Mouse (Mus musculus) CH12.LX (cell line): ENCODE data around the gene Lonp2. TPM values are rescaled to one million over a fixed set of nuclear protein-coding genes. Genes with fewer than 3 reads are reported as not detected.

ENCODE experiments used
- DNase-seq: peaks from one replicate; pipeline ENCODE4 v3.0.0-alpha.2; 2013; ENCODE audit errors: extremely low read depth
- H3K27ac ChIP-seq: 2 replicates; pipeline ENCODE4 v1.5.1; 2012; ENCODE audit warnings: low read depth, mild to moderate bottlenecking, control low read depth, moderate library complexity; ENCODE audit not compliant: insufficient read depth
- H3K27me3 ChIP-seq: replicated peaks from 2 replicates; pipeline ENCODE3; 2012; ENCODE audit warnings: inconsistent platforms
- H3K36me3 ChIP-seq, 2 experiments: replicated peaks in 1 of 2; 2 replicates each; pipeline versions ENCODE3 to v1.6.1; 2012; ENCODE audit warnings: inconsistent platforms in 1 of 2, low read length in 1 of 2, mild to moderate bottlenecking in 1 of 2, mixed read lengths in 1 of 2, moderate library complexity in 1 of 2; ENCODE audit not compliant: control insufficient read depth in 1 of 2, insufficient read depth in 1 of 2
- H3K4me1 ChIP-seq, 2 experiments: 2 replicates each; pipeline ENCODE4 v1.6.1; 2012; ENCODE audit warnings: inconsistent platforms in 1 of 2, moderate library complexity in 1 of 2; ENCODE audit not compliant: insufficient read depth in 2 of 2, control insufficient read depth in 1 of 2
- H3K4me2 ChIP-seq: 2 replicates; pipeline ENCODE4 v1.6.1; 2012; ENCODE audit warnings: low read depth, mild to moderate bottlenecking, control low read depth; ENCODE audit not compliant: poor library complexity, insufficient read depth, severe bottlenecking
- H3K4me3 ChIP-seq, 3 experiments: fragments of 150-350 bp in 1 of 3; sonication (generic) in 1 of 3; replicated peaks in 1 of 3; 2 replicates each; pipeline versions ENCODE3 to v1.5.1; 2011 to 2012; ENCODE audit warnings: low read depth in 2 of 3, low read length in 2 of 3, mild to moderate bottlenecking in 2 of 3, moderate library complexity in 2 of 3, control low read depth in 1 of 3, improper control_type of control experiment in 1 of 3, inconsistent platforms in 1 of 3, mixed read lengths in 1 of 3; ENCODE audit not compliant: poor library complexity in 1 of 3
- H3K79me2 ChIP-seq: replicated peaks from 2 replicates; pipeline ENCODE4 v1.6.1; 2012; ENCODE audit warnings: mild to moderate bottlenecking, moderate library complexity; ENCODE audit not compliant: control insufficient read depth, poor library complexity, insufficient read depth, severe bottlenecking; ENCODE audit errors: extremely low read depth
- H3K9ac ChIP-seq: 2 replicates; pipeline ENCODE4 v1.6.1; 2012; ENCODE audit warnings: low read depth, mild to moderate bottlenecking, control low read depth, moderate library complexity; ENCODE audit not compliant: insufficient read depth
- H3K9me3 ChIP-seq: replicated peaks from 2 replicates; pipeline ENCODE3; 2012; ENCODE audit warnings: low read length, inconsistent platforms, mixed read lengths
- BHLHE40 ChIP-seq: IDR thresholded peaks from 2 replicates; pipeline ENCODE4 v1.6.1; 2011; ENCODE audit warnings: mild to moderate bottlenecking, low read depth, low read length, improper control_type of control experiment
- CHD1 ChIP-seq: IDR thresholded peaks from 2 replicates; pipeline ENCODE4 v1.6.1; 2012; ENCODE audit warnings: low read depth, low read length, improper control_type of control experiment, inconsistent platforms
- CTCF ChIP-seq, 2 experiments: IDR thresholded peaks in 1 of 2; conservative IDR thresholded peaks in 1 of 2; 2 replicates each; pipeline ENCODE4 v1.5.1; 2011 to 2012; ENCODE audit warnings: low read depth in 2 of 2, low read length in 2 of 2, improper control_type of control experiment in 1 of 2, inconsistent platforms in 1 of 2, mild to moderate bottlenecking in 1 of 2, moderate library complexity in 1 of 2
- E2F4 ChIP-seq: IDR thresholded peaks from 2 replicates; pipeline ENCODE4 v1.6.1; 2011; ENCODE audit warnings: low read depth, low read length, improper control_type of control experiment; ENCODE audit not compliant: insufficient replicate concordance
- ELF1 ChIP-seq: IDR thresholded peaks from 2 replicates; pipeline ENCODE4 v1.6.1; 2014; ENCODE audit warnings: low read depth, mild to moderate bottlenecking, inconsistent platforms, low read length, improper control_type of control experiment
- ETS1 ChIP-seq: conservative IDR thresholded peaks from 2 replicates; pipeline ENCODE4 v1.6.1; 2012; ENCODE audit warnings: low read depth, mild to moderate bottlenecking, inconsistent platforms, low read length, improper control_type of control experiment, moderate library complexity
- GABPA ChIP-seq: IDR thresholded peaks from 2 replicates; pipeline ENCODE4 v1.6.1; 2012; ENCODE audit warnings: low read depth, low read length, improper control_type of control experiment, inconsistent platforms; ENCODE audit not compliant: insufficient replicate concordance
- IRF4 ChIP-seq: IDR thresholded peaks from 2 replicates; pipeline ENCODE4 v1.6.1; 2014; ENCODE audit warnings: low read depth, mild to moderate bottlenecking, inconsistent platforms, low read length, improper control_type of control experiment
- JUN ChIP-seq: IDR thresholded peaks from 2 replicates; pipeline ENCODE4 v1.6.1; 2011; ENCODE audit warnings: low read depth, mild to moderate bottlenecking, low read length, improper control_type of control experiment, moderate library complexity; ENCODE audit not compliant: insufficient read depth
- MAFK ChIP-seq: IDR thresholded peaks from 2 replicates; pipeline ENCODE4 v1.6.1; 2011; ENCODE audit warnings: low read length, improper control_type of control experiment; ENCODE audit not compliant: insufficient replicate concordance
- MEF2A ChIP-seq: IDR thresholded peaks from 2 replicates; pipeline ENCODE4 v1.6.1; 2014; ENCODE audit warnings: low read depth, mild to moderate bottlenecking, inconsistent platforms, low read length, improper control_type of control experiment, borderline replicate concordance
- MXI1 ChIP-seq: IDR thresholded peaks from 2 replicates; pipeline ENCODE4 v1.6.1; 2011; ENCODE audit warnings: mild to moderate bottlenecking, low read depth, low read length, improper control_type of control experiment
- MYC ChIP-seq: IDR thresholded peaks from 2 replicates; pipeline ENCODE4 v1.6.1; 2011; ENCODE audit warnings: low read depth, mild to moderate bottlenecking, improper control_type of control experiment, low read length
- NELFE ChIP-seq: IDR thresholded peaks from 2 replicates; pipeline ENCODE4 v1.6.1; 2011; ENCODE audit warnings: low read depth, low read length, improper control_type of control experiment
- NRF1 ChIP-seq: IDR thresholded peaks from 2 replicates; pipeline ENCODE4 v1.6.1; 2014; ENCODE audit warnings: low read depth, mild to moderate bottlenecking, inconsistent platforms, low read length, improper control_type of control experiment, moderate library complexity
- POLR2AphosphoS2 ChIP-seq: IDR thresholded peaks from 2 replicates; pipeline ENCODE4 v1.6.1; 2011; ENCODE audit warnings: low read depth, low read length, improper control_type of control experiment
- RAD21 ChIP-seq: IDR thresholded peaks from 2 replicates; pipeline ENCODE4 v1.6.1; 2011; ENCODE audit warnings: low read depth, mild to moderate bottlenecking, low read length, improper control_type of control experiment, moderate library complexity
- RCOR1 ChIP-seq: conservative IDR thresholded peaks from 2 replicates; pipeline ENCODE4 v1.6.1; 2012; ENCODE audit warnings: low read depth, mild to moderate bottlenecking, inconsistent platforms, low read length, improper control_type of control experiment
- SIN3A ChIP-seq: IDR thresholded peaks from 2 replicates; pipeline ENCODE4 v1.6.1; 2012; ENCODE audit warnings: low read length, improper control_type of control experiment, inconsistent platforms
- SMC3 ChIP-seq: IDR thresholded peaks from 2 replicates; pipeline ENCODE4 v1.6.1; 2011; ENCODE audit warnings: low read depth, low read length, improper control_type of control experiment
- TCF12 ChIP-seq: IDR thresholded peaks from 2 replicates; pipeline ENCODE4 v1.6.1; 2014; ENCODE audit warnings: low read depth, mild to moderate bottlenecking, inconsistent platforms, low read length, improper control_type of control experiment
- UBTF ChIP-seq: IDR thresholded peaks from 2 replicates; pipeline ENCODE4 v1.6.1; 2012; ENCODE audit warnings: low read depth, mild to moderate bottlenecking, inconsistent platforms, low read length, improper control_type of control experiment, moderate library complexity
- USF2 ChIP-seq: conservative IDR thresholded peaks from 2 replicates; pipeline ENCODE4 v1.6.1; 2011; ENCODE audit warnings: low read depth, low read length, improper control_type of control experiment
- ZC3H11A ChIP-seq: IDR thresholded peaks from 2 replicates; pipeline ENCODE4 v1.6.1; 2012; ENCODE audit warnings: low read depth, mild to moderate bottlenecking, inconsistent platforms, low read length, improper control_type of control experiment
- ZKSCAN1 ChIP-seq: IDR thresholded peaks from 2 replicates; pipeline ENCODE4 v1.6.1; 2012; ENCODE audit warnings: low read depth, inconsistent platforms, low read length, improper control_type of control experiment, borderline replicate concordance
- ZMIZ1 ChIP-seq: IDR thresholded peaks from 2 replicates; pipeline ENCODE4 v1.6.1; 2012; ENCODE audit warnings: low read depth, mild to moderate bottlenecking, inconsistent platforms, low read length, improper control_type of control experiment
- ZNF384 ChIP-seq: IDR thresholded peaks from 2 replicates; pipeline ENCODE4 v1.6.1; 2012; ENCODE audit warnings: low read depth, low read length, improper control_type of control experiment, inconsistent platforms
- dilution Hi-C: fragments of 300-500 bp; cut with MboI; formaldehyde crosslinking; loops from 2 replicates; pipeline ENCODE4 v1.14.3; 2020; ENCODE audit warnings: low sequenced_read_pairs; ENCODE audit not compliant: extremely low pct_unique_long_range_greater_than_20kb, extremely low pct_ligation_motif_present
- in situ Hi-C: fragments of 300-500 bp; cut with MboI; formaldehyde crosslinking; loops from 3 replicates; pipeline ENCODE4 v1.14.3; 2019; ENCODE audit warnings: low sequenced_read_pairs, low pct_ligation_motif_present, low pct_unique_long_range_greater_than_20kb, mixed read lengths
- polyA plus RNA-seq: library from polyadenylated mRNA; unstranded; fragments of >175 nt; gene quantifications from 2 replicates; pipeline ENCODE4 v1.2.1, GENCODE M21; 2012; ENCODE audit warnings: low read depth; ENCODE audit not compliant: insufficient read length
- total RNA-seq, 2 experiments: library from RNA; depleted of rRNA; stranded (reverse); fragments of 300-350 nt in 1 of 2; fragments of >200 nt in 1 of 2; gene quantifications; 2 replicates each; pipeline ENCODE4 v1.2.3; 2012 to 2014

The Lonp2 gene
- total and polyA plus RNA-seq, 3 experiments, result 25.6 to 27.8 (median 26.4) TPM

GRCm38 (mm10) chr8:86705317-86705716 lies 81.5 kb downstream of the Lonp2 start:
- no peak for TF ChIP-seq RCOR1
- no peak for TF ChIP-seq IRF4
- no peak for TF ChIP-seq MAFK
- TF ChIP-seq ZNF384, result no peak
- no peak for TF ChIP-seq BHLHE40
- TF ChIP-seq GABPA, result no peak
- TF ChIP-seq NRF1, result no peak
- TF ChIP-seq CHD1, result no peak
- no peak for TF ChIP-seq TCF12
- no peak for TF ChIP-seq ELF1
- TF ChIP-seq ZKSCAN1, result no peak
- no peak for TF ChIP-seq RAD21
- TF ChIP-seq POLR2AphosphoS2, result no peak
- no peak for TF ChIP-seq MYC
- no peak for TF ChIP-seq E2F4
- Histone ChIP-seq H3K27me3 (no peaks in the 10 kb centered on the region), H3K4me1 (peaks cover 0 to 11% of the 10 kb centered on the region in 2 experiments; a peak in 2 of 4 replicates), H3K9me3 (no peaks in the 10 kb centered on the region), H3K27ac (no peak overlapping the region), H3K4me3 (no peak overlapping the region), H3K36me3 (peaks cover 5 to 40% of the 10 kb centered on the region in 2 experiments), H3K4me2 (no peak overlapping the region), H3K9ac (no peak overlapping the region), H3K79me2 (no peaks in the 10 kb centered on the region)
- in situ Hi-C loops, result no loop called here
- dilution Hi-C loops, result no loop called here
- DNase-seq, result no peak

GRCm38 (mm10) chr8:86706756-86707155 lies 82.9 kb downstream of the Lonp2 start:
- in situ Hi-C loops, result no loop called here
- dilution Hi-C loops, result no loop called here
- DNase-seq, result no peak

More at GRCm38 (mm10) chr8:86706756-86707155, 82.9 kb downstream of the Lonp2 start:
- no peaks in the 10 kb centered on the region for H3K79me2 ChIP-seq
- no peaks in the 10 kb centered on the region for H3K9me3 ChIP-seq
- no peak overlapping the region for H3K4me3 ChIP-seq
- no peak overlapping the region for H3K27ac ChIP-seq
- H3K36me3 ChIP-seq, result peaks cover 8 to 48% of the 10 kb centered on the region in 2 experiments
- no peaks in the 10 kb centered on the region for H3K27me3 ChIP-seq
- no peak overlapping the region for H3K9ac ChIP-seq
- H3K4me2 ChIP-seq, result no peak overlapping the region
- TF ChIP-seq ZKSCAN1 (no peak), ZC3H11A (no peak), MXI1 (no peak), NELFE (no peak), ETS1 (no peak), POLR2AphosphoS2 (no peak), SMC3 (no peak), UBTF (no peak), MEF2A (no peak), JUN (no peak), ELF1 (no peak), NRF1 (no peak), BHLHE40 (no peak), SIN3A (no peak), CTCF (conservative IDR thresholded peaks at IDR 0.05 in 1 of 2, IDR thresholded peaks at IDR 0.05 in 1 of 2; ENCODE audit: low read depth in 2 of 2, low read length in 2 of 2) (no peak), ZMIZ1 (no peak), RAD21 (no peak), RCOR1 (no peak), USF2 (no peak)
- H3K4me1 ChIP-seq, result peaks cover 0 to 11% of the 10 kb centered on the region in 2 experiments; a peak in 2 of 4 replicates
